Mouse (Mus musculus): ENCODE measurements around the gene Nab2. TPM values are rescaled to one million over a fixed set of nuclear protein-coding genes. Genes with fewer than 3 reads are reported as not detected.
A peak's percentile ranks its signal among the peaks of the same experiment; 100 is the strongest.

The Nab2 gene
- polyA plus RNA-seq, 1 experiment from 2014 or later, result 4.2 TPM

DNA sequence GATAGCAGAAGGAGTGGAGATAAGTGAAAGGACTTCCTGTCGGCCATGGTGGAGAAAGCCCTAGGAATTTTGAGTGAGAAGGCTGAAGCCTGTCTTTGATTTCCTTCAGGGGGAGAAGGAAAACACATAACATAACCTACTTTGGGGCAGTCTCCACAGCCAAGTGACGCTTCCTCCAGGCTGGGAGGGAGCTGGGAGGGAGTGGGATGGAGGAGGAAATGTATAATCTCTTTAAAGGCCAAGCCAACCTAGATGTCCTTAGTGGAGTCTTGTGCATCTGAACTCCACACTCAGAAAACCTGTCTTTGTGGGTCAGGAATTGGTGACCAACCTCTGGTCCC lies 53.4 kb downstream of the Nab2 start:
- H3K4me2 ChIP-seq (replicated peaks; ENCODE audit: low read depth), result no peak overlapping the region
- no peaks in the 10 kb centered on the region for H3K27me3 ChIP-seq (replicated peaks; ENCODE audit: control insufficient read depth, insufficient read depth, low read length)
- ATAC-seq, result no peak
- H3K4me1 ChIP-seq (replicated peaks; ENCODE audit: control insufficient read depth, insufficient read depth, low read length), result peaks cover 9% of the 10 kb centered on the region
- H3K27ac ChIP-seq (ENCODE audit: low read depth, low read length), result peak overlapping the region; percentile 50; the same call in 1 of the 2 replicates
- no peaks in the 10 kb centered on the region for H3K9me3 ChIP-seq (ENCODE audit: control insufficient read depth)
- 66% methylated on average over 2 of the region's 2 CpGs for WGBS
- H3K36me3 ChIP-seq (ENCODE audit: control insufficient read depth, insufficient read depth), result peaks cover 27% of the 10 kb centered on the region
- no peak overlapping the region for H3K4me3 ChIP-seq (ENCODE audit: low read depth, low read length)
- TF ChIP-seq CTCF (IDR thresholded peaks at IDR 0.05; ENCODE audit: low read depth), result no peak
- no peak overlapping the region for H3K9ac ChIP-seq (ENCODE audit: low read depth, low read length)

DNA sequence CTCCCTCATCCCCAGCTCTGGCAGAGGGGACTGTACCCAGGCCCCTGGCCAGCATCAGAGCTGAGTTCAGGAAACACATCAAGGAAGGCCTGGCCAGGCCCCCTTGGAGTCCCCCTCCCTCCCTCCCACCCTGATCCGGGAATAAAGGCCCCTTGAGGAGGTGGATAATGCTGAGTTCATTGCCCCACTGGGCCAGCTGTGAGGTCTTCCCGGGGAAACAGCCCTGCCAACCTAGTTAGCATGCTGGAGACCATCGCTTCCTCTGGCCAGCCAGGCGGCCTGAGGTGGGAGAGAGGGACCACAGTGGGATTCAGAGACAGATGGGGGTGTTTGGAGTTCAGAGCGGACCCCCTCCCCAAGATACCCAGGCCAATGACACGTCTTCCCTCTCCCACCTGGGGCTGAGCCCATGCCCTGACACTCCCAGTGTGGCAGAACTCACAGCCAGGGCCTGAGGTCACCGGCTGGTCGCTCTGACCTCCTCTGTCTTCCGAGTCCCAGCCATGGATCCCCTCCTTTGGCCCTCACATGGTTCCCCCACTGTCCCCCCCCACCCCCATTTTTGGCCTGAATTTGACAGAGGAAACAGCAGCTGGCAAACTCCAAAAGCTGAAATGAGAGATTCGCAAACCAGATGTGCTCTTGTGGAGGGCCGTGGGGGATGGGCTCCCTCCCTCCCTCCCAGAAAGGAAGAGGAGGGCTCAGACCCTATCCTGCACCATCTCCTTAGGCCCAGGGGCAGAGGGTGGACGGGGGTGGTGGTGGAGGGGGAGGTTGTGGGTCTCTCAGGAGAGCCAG lies 53.9 kb downstream of the Nab2 start:
- no peak overlapping the region for H3K4me3 ChIP-seq (ENCODE audit: low read depth, low read length)

DNA sequence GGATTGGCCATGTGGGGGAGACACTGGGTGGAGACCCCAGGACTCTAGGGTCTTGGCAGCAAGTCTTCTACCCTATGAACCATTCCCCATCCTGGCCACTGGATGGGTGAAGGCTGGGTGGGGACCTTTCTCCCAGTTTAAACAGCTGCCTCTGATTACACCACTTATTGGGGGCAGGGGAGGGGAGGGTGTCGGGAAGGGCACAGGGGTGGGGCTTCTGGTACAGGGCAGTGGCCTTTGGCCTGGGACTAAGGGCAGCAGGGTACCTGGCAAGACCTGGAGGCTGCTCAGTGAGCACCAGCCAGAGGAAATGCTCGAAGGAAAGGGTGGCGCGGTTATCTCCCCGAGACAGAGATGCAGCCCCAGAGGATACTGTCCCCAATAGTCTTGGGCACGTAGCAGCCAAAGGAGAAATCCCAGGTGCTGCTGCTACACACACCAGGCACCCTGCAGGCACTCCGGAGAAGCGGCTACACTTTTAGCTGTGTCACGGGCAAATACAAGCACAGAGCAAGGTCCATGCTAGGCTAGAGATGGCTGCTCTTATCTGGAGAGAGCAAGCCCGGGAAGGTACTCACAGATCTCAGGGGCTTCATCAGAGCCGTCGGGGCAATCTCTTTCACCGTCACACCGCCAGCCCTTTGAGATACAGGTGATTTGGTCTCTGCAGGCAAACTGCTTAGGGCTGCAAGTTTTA lies 56.1 kb downstream of the Nab2 start:
- H3K27ac ChIP-seq (ENCODE audit: low read depth, low read length), result peak overlapping the region; percentile 52
- 50% methylated on average over 14 of the region's 14 CpGs for WGBS
- H3K36me3 ChIP-seq (ENCODE audit: control insufficient read depth, insufficient read depth), result peaks cover 41% of the 10 kb centered on the region
- no peaks in the 10 kb centered on the region for H3K9me3 ChIP-seq (ENCODE audit: control insufficient read depth)
- no peaks in the 10 kb centered on the region for H3K27me3 ChIP-seq (replicated peaks; ENCODE audit: control insufficient read depth, insufficient read depth, low read length)
- no peak overlapping the region for H3K9ac ChIP-seq (ENCODE audit: low read depth, low read length)
- peak; percentile 36 for TF ChIP-seq CTCF (IDR thresholded peaks at IDR 0.05; ENCODE audit: low read depth)
- H3K4me2 ChIP-seq (replicated peaks; ENCODE audit: low read depth), result peak overlapping the region; percentile 13
- peak; percentile 81 for ATAC-seq
- no peaks in the 10 kb centered on the region; the same call in none of the 2 replicates for H3K4me1 ChIP-seq (replicated peaks; ENCODE audit: control insufficient read depth, insufficient read depth, low read length)
- no peak overlapping the region for H3K4me3 ChIP-seq (ENCODE audit: low read depth, low read length)

More for the DNA sequence above, 53.9 kb downstream of the Nab2 start:
- Histone ChIP-seq H3K27ac (ENCODE audit: low read depth, low read length) (peak overlapping the region; percentile 60), H3K9me3 (ENCODE audit: control insufficient read depth) (no peaks in the 10 kb centered on the region), H3K4me1 (replicated peaks; ENCODE audit: control insufficient read depth, insufficient read depth, low read length) (peaks cover 8% of the 10 kb centered on the region), H3K27me3 (replicated peaks; ENCODE audit: control insufficient read depth, insufficient read depth, low read length) (no peaks in the 10 kb centered on the region), H3K9ac (ENCODE audit: low read depth, low read length) (no peak overlapping the region), H3K36me3 (ENCODE audit: control insufficient read depth, insufficient read depth) (peaks cover 33% of the 10 kb centered on the region), H3K4me2 (replicated peaks; ENCODE audit: low read depth) (peak overlapping the region; percentile 35; the same call in 1 of the 2 replicates)
- 57% methylated on average over 12 of the region's 12 CpGs for WGBS
- TF ChIP-seq CTCF (IDR thresholded peaks at IDR 0.05; ENCODE audit: low read depth), result no peak
- no peak for ATAC-seq

Other genes with a start within 250 kb of the Nab2 start
- gene Stac3, start 166.9 kb downstream of the Nab2 start, polyA plus RNA-seq (2015; fragmentation: Nextera tagmentation; extraction: Ambion mirVana), result 0.17 TPM in 1 of 2 replicates, not detected in the other
- gene Ndufa4l2, start 153.6 kb downstream of the Nab2 start, polyA plus RNA-seq (2015; fragmentation: Nextera tagmentation; extraction: Ambion mirVana), result 19.9 and 21.9 TPM in 2 replicates
- gene Shmt2, start 146.1 kb downstream of the Nab2 start, polyA plus RNA-seq (2015; fragmentation: Nextera tagmentation; extraction: Ambion mirVana), result 26.2 and 26.7 TPM in 2 replicates
- gene Nxph4, start 134.0 kb downstream of the Nab2 start, polyA plus RNA-seq (2015; fragmentation: Nextera tagmentation; extraction: Ambion mirVana), result 2.9 and 4.5 TPM in 2 replicates
- gene Lrp1, start 47.4 kb downstream of the Nab2 start, polyA plus RNA-seq (2015; fragmentation: Nextera tagmentation; extraction: Ambion mirVana), result 28.9 and 33.4 TPM in 2 replicates
- gene Stat6, start 25.6 kb downstream of the Nab2 start, polyA plus RNA-seq (2015; fragmentation: Nextera tagmentation; extraction: Ambion mirVana), result 27.1 and 29.2 TPM in 2 replicates
- 2.9 and 3.2 TPM in 2 replicates for gene Nemp1, start 1.7 kb downstream of the Nab2 start, polyA plus RNA-seq (2015; fragmentation: Nextera tagmentation; extraction: Ambion mirVana)
- 73.8 and 80.3 TPM in 2 replicates for gene Myo1a, start 36.6 kb upstream of the Nab2 start, polyA plus RNA-seq (2015; fragmentation: Nextera tagmentation; extraction: Ambion mirVana)
- not detected in 2 replicates for gene Tac2, start 55.9 kb upstream of the Nab2 start, polyA plus RNA-seq (2015; fragmentation: Nextera tagmentation; extraction: Ambion mirVana)
- 1.3 and 1.6 TPM in 2 replicates for gene Zbtb39, start 71.0 kb upstream of the Nab2 start, polyA plus RNA-seq (2015; fragmentation: Nextera tagmentation; extraction: Ambion mirVana)
- 0.81 and 1.2 TPM in 2 replicates for gene Gpr182, start 83.2 kb upstream of the Nab2 start, polyA plus RNA-seq (2015; fragmentation: Nextera tagmentation; extraction: Ambion mirVana)
- gene Rdh1, start 91.2 kb upstream of the Nab2 start, polyA plus RNA-seq (2015; fragmentation: Nextera tagmentation; extraction: Ambion mirVana), result 0.10 and 0.12 TPM in 2 replicates
- gene Rdh16f1, start 91.2 kb upstream of the Nab2 start, polyA plus RNA-seq (2015; fragmentation: Nextera tagmentation; extraction: Ambion mirVana), result 0.10 and 0.43 TPM in 2 replicates
- 2.2 and 2.3 TPM in 2 replicates for gene Rdh9, start 107.8 kb upstream of the Nab2 start, polyA plus RNA-seq (2015; fragmentation: Nextera tagmentation; extraction: Ambion mirVana)
- gene Rdh16, start 132.6 kb upstream of the Nab2 start, polyA plus RNA-seq (2015; fragmentation: Nextera tagmentation; extraction: Ambion mirVana), result 0.07 TPM in 1 of 2 replicates, not detected in the other
- gene Rdh19, start 181.4 kb upstream of the Nab2 start, polyA plus RNA-seq (2015; fragmentation: Nextera tagmentation; extraction: Ambion mirVana), result not detected in 2 replicates
- gene Rdh16f2, start 197.9 kb upstream of the Nab2 start, polyA plus RNA-seq (2015; fragmentation: Nextera tagmentation; extraction: Ambion mirVana), result 0.24 and 0.39 TPM in 2 replicates
- gene Rdh7, start 220.2 kb upstream of the Nab2 start, polyA plus RNA-seq (2015; fragmentation: Nextera tagmentation; extraction: Ambion mirVana), result 1.1 and 1.2 TPM in 2 replicates
- 0.09 TPM in 1 of 2 replicates, not detected in the other for gene Sdr9c7, start 229.9 kb upstream of the Nab2 start, polyA plus RNA-seq (2015; fragmentation: Nextera tagmentation; extraction: Ambion mirVana)